Mouse (Mus musculus) liver, embryonic 13.5 days (tissue): Measurements from ENCODE around the gene She. TPM values are rescaled to one million over a fixed set of nuclear protein-coding genes. Genes with fewer than 3 reads are reported as not detected.

Experiments used
- ATAC-seq: fragments of 200-750 bp; cut with Nextera tagmentation; 2 replicates; pipeline ENCODE4 v1.8.0; 2017; ENCODE audit warnings: low read depth, mild to moderate bottlenecking, moderate number of reproducible peaks, moderate library complexity
- DNase-seq: peaks from one replicate; pipeline ENCODE4 v3.0.0; 2022
- H3K27ac ChIP-seq: fragments of 300-500 bp; sonication (generic); 2 replicates; pipeline ENCODE4 v1.5.1; 2015; ENCODE audit warnings: moderate library complexity, mild to moderate bottlenecking, inconsistent platforms
- H3K27me3 ChIP-seq: fragments of 300-500 bp; sonication (generic); 2 replicates; pipeline ENCODE4 v1.6.1; 2015; ENCODE audit warnings: mild to moderate bottlenecking, inconsistent platforms
- H3K36me3 ChIP-seq: fragments of 300-500 bp; sonication (generic); 2 replicates; pipeline ENCODE4 v1.6.1; 2015; ENCODE audit warnings: mild to moderate bottlenecking, inconsistent platforms
- H3K4me1 ChIP-seq: fragments of 300-500 bp; sonication (generic); replicated peaks from 2 replicates; pipeline ENCODE4 v1.6.1; 2015; ENCODE audit warnings: inconsistent platforms
- H3K4me2 ChIP-seq: fragments of 300-500 bp; sonication (generic); 2 replicates; pipeline ENCODE4 v1.6.1; 2015; ENCODE audit warnings: inconsistent platforms, mild to moderate bottlenecking, moderate library complexity
- H3K4me3 ChIP-seq: fragments of 300-500 bp; sonication (generic); replicated peaks from 2 replicates; pipeline ENCODE4 v1.5.1; 2015; ENCODE audit warnings: mild to moderate bottlenecking, inconsistent platforms
- H3K9ac ChIP-seq: fragments of 300-500 bp; sonication (generic); 2 replicates; pipeline ENCODE4 v1.6.1; 2015; ENCODE audit warnings: mild to moderate bottlenecking, inconsistent platforms
- H3K9me3 ChIP-seq: fragments of 300-500 bp; sonication (generic); replicated peaks from 2 replicates; pipeline ENCODE4 v1.6.1; 2016; ENCODE audit warnings: inconsistent platforms
- WGBS: fragments of 180-500 bp; shearing (Covaris S2); methylation state at CpG from one replicate; pipeline ENCODE4 v1.1.7; 2015; ENCODE audit not compliant: insufficient replicate concordance; 5-methylcytosine and 5-hydroxymethylcytosine counted together
- polyA plus RNA-seq: library from polyadenylated mRNA; unstranded; fragments of >200 nt; fragmentation: Nextera tagmentation; extraction: Ambion mirVana; gene quantifications from 2 replicates; pipeline ENCODE4 v1.2.1, GENCODE M21; 2015

Gene She
- polyA plus RNA-seq, 1 experiment from 2014 or later, result 1.0 TPM

DNA sequence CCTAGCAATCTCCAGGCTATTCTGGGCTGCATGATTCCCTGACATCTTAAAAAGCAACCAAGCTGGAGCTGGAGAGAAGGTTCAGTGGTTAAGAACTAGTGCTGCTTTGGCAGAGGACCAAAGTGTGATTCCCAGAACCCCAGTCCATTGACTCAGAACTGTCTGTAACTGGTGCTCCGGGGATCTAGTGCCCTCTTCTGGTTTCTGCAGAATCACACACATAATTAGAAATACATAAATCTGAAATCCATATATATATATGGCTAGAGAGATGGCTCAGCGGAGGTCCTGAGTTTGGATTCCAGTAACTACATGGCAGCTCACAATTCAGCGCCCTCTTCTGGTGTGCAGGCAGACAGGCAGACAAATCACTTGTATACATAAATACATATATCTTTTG is 16.0 kb downstream of the She start:
- no peak for ATAC-seq
- no peaks in the 10 kb centered on the region for H3K9me3 ChIP-seq
- no peaks in the 10 kb centered on the region for H3K27me3 ChIP-seq
- DNase-seq, result no peak
- 75% methylated on average over 3 of the region's 3 CpGs for WGBS
- no peaks in the 10 kb centered on the region for H3K36me3 ChIP-seq
- no peak overlapping the region for H3K4me3 ChIP-seq
- no peak overlapping the region for H3K9ac ChIP-seq
- peaks cover 15% of the 10 kb centered on the region for H3K4me1 ChIP-seq
- no peak overlapping the region for H3K4me2 ChIP-seq
- no peak overlapping the region for H3K27ac ChIP-seq

GRCm38 (mm10) chr3:89847596-89847995 is 16.4 kb downstream of the She start:
- H3K9ac ChIP-seq, result no peak overlapping the region
- H3K27ac ChIP-seq, result peak overlapping the region; percentile 0; the same call in 1 of the 2 replicates
- peaks cover 14% of the 10 kb centered on the region for H3K4me1 ChIP-seq
- H3K36me3 ChIP-seq, result no peaks in the 10 kb centered on the region
- WGBS, result 57% methylated on average over 6 of the region's 6 CpGs
- H3K4me3 ChIP-seq, result no peak overlapping the region
- DNase-seq, result no peak
- no peaks in the 10 kb centered on the region for H3K9me3 ChIP-seq
- ATAC-seq, result peak; percentile 41; the same call in 1 of the 2 replicates
- no peaks in the 10 kb centered on the region for H3K27me3 ChIP-seq
- no peak overlapping the region for H3K4me2 ChIP-seq

DNA sequence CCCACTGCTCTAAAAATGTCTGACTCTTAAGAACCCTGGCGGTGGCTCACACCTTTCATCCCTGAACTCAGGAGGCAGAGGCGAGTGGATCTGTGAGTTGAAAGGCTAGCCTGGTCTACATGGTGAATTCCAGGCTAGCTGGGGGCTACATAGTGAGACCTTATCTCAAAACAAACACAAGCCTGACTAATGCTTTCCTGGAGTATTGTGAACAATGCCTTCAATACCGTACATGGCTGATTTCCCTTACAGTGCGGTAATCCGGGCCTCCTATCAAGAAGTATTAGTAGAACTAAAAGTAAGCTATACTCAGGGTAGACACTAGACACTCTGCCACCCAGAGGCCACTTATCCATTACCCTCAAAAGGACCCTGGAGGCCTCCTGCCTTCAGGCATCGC is 16.9 kb downstream of the She start:
- Histone ChIP-seq H3K27me3 (no peaks in the 10 kb centered on the region), H3K27ac (peak overlapping the region; percentile 0; the same call in 1 of the 2 replicates), H3K9me3 (no peaks in the 10 kb centered on the region), H3K36me3 (no peaks in the 10 kb centered on the region), H3K9ac (no peak overlapping the region), H3K4me3 (no peak overlapping the region), H3K4me1 (peaks cover 9% of the 10 kb centered on the region), H3K4me2 (no peak overlapping the region)
- ATAC-seq (0 out of 2 replicates have a peak, but pooled peaks have one; percentile 22), DNase-seq (no peak)
- 69% methylated on average over 6 of the region's 6 CpGs for WGBS

DNA sequence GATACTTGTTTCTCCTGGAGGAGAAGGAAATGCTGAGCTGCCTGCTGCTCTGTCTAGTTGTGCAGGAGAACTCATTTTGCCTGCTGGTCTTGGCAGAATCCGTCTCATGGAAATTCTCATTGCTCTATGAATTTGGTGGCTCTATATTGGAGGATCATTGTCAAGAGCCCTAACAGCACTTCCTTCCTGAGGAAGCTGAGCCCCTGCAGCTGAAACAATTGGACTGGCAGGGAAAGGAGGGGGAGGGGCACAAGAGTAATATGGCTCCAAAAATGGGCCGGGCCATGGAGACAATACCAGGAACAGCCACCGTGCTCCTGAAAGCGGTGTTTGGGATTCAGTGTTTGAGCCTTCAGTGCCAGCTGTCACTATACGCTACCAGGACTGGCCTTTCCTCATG is 22.6 kb downstream of the She start:
- 49% methylated on average over 5 of the region's 5 CpGs for WGBS
- H3K36me3 ChIP-seq, result no peaks in the 10 kb centered on the region
- no peak overlapping the region for H3K4me3 ChIP-seq
- peak overlapping the region; percentile 62; the same call in 1 of the 2 replicates for H3K27ac ChIP-seq
- DNase-seq (no peak), ATAC-seq (no peak)
- no peak overlapping the region for H3K9ac ChIP-seq
- no peak overlapping the region for H3K4me2 ChIP-seq
- H3K9me3 ChIP-seq, result 0 out of 2 replicates have a peak, but pooled peaks cover 5% of the 10 kb centered on the region
- H3K4me1 ChIP-seq, result 0 out of 2 replicates have a peak, but pooled peaks cover 3% of the 10 kb centered on the region
- H3K27me3 ChIP-seq, result 0 out of 2 replicates have a peak, but pooled peaks cover 4% of the 10 kb centered on the region

DNA sequence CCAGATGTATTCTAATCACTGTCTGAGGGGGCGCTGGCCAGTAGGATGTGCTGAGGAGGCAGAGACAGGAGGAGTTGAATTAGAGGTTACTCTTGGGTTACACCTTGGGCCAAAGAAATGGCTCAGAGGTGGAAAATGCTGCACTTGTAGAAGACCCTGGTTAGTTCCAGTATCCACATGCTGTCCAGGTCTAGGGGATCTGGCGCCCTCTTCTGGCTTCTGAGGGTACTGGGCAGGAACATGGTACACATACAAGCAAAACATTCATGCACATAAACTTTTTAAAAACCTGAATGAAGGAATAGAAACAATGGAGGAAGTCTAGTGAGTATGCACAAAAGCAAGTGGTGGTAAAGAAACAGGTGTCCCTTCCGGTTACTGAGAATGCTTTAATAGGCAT is 26.2 kb downstream of the She start:
- H3K9me3 ChIP-seq, result 0 out of 2 replicates have a peak, but pooled peaks cover 5% of the 10 kb centered on the region
- no peak overlapping the region for H3K27ac ChIP-seq
- WGBS, result 83% methylated on average over 3 of the region's 3 CpGs
- H3K4me3 ChIP-seq, result no peak overlapping the region
- DNase-seq, result no peak
- H3K36me3 ChIP-seq, result no peaks in the 10 kb centered on the region
- peaks cover 13% of the 10 kb centered on the region; the same call in 1 of the 2 replicates for H3K4me1 ChIP-seq
- H3K27me3 ChIP-seq, result peaks cover 16% of the 10 kb centered on the region; the same call in 1 of the 2 replicates
- ATAC-seq, result no peak
- no peak overlapping the region for H3K9ac ChIP-seq
- no peak overlapping the region for H3K4me2 ChIP-seq

GRCm38 (mm10) chr3:89858123-89858522 is 27.0 kb downstream of the She start:
- no peak overlapping the region for H3K4me3 ChIP-seq
- peaks cover 16% of the 10 kb centered on the region; the same call in 1 of the 2 replicates for H3K27me3 ChIP-seq
- ATAC-seq (no peak), DNase-seq (no peak)
- H3K4me2 ChIP-seq, result no peak overlapping the region
- 11% methylated on average over 4 of the region's 4 CpGs for WGBS
- no peak overlapping the region for H3K27ac ChIP-seq
- H3K9me3 ChIP-seq, result 0 out of 2 replicates have a peak, but pooled peaks cover 5% of the 10 kb centered on the region
- peaks cover 13% of the 10 kb centered on the region; the same call in 1 of the 2 replicates for H3K4me1 ChIP-seq
- no peaks in the 10 kb centered on the region for H3K36me3 ChIP-seq
- no peak overlapping the region for H3K9ac ChIP-seq

DNA sequence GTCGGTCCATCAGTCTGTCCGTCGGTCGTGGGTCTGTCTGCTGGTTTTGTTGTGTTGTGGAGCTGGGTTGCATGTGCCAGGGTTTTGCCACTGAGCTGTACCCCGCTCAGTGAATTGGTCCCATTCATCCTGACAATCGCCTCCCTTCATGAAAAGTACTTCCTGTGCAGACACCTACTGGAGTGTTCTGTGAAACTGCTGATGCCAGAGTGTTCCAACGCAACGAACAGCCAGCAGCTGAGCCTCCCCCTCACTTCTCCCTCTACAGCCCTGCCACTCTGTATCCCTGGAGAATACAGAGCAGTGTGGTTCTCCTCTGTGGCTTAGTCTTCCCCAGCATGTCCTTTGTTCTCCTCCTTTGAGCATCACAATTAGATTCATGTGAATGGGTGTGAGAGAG is 27.7 kb downstream of the She start:
- peaks cover 16% of the 10 kb centered on the region; the same call in 1 of the 2 replicates for H3K27me3 ChIP-seq
- no peak overlapping the region for H3K9ac ChIP-seq
- no peak overlapping the region for H3K4me3 ChIP-seq
- H3K4me1 ChIP-seq, result peaks cover 18% of the 10 kb centered on the region
- H3K27ac ChIP-seq, result no peak overlapping the region
- H3K9me3 ChIP-seq, result 0 out of 2 replicates have a peak, but pooled peaks cover 5% of the 10 kb centered on the region
- no peak for DNase-seq
- 72% methylated on average over 8 of the region's 8 CpGs for WGBS
- ATAC-seq, result no peak
- H3K36me3 ChIP-seq, result no peaks in the 10 kb centered on the region
- no peak overlapping the region for H3K4me2 ChIP-seq

DNA sequence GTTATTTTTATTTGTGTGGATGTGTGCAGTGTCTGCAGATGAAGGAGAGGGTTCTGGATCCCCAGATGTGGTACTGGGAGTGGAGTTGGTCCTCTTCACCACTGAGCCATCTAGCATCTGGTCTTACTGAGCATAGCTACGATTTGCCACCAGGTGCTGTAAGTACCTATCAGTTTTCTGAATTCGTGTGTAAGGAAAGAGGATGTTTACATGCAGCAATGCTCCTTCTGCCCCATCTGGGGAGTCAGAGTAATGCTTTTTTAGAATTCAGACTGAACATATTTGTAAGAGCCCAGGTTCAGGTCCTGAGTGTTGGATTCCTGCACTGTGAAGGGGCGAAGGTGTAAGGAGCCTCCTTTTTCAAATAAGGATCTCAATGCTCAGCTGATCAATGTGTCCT is 28.8 kb downstream of the She start:
- no peak overlapping the region for H3K4me3 ChIP-seq
- no peak for ATAC-seq
- 0 out of 2 replicates have a peak, but pooled peaks cover 5% of the 10 kb centered on the region for H3K9me3 ChIP-seq
- no peak overlapping the region for H3K9ac ChIP-seq
- no peak for DNase-seq
- peaks cover 23% of the 10 kb centered on the region for H3K4me1 ChIP-seq
- 56% methylated on average over 3 of the region's 3 CpGs for WGBS
- peaks cover 14% of the 10 kb centered on the region; the same call in 1 of the 2 replicates for H3K27me3 ChIP-seq
- H3K27ac ChIP-seq, result no peak overlapping the region
- no peak overlapping the region for H3K4me2 ChIP-seq
- H3K36me3 ChIP-seq, result no peaks in the 10 kb centered on the region

DNA sequence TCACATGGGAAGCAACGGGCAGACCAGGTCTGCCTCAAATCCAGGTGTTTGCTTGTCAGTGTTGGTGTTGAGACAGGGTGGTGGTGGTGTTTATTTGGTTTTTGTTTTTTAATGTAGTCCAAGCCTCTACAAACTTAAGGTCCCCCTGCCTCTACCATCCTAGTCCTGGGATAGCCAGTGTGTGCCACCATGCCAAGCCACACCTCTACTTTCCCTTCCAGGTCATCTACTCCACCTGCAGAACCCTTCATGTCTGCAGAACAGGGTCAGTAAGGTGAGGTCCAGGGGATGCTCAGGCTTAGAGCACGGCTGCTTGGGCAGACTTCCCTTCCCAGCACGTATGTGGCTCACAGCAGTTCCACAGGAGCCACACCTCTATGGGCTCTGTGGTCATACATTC is 29.2 kb downstream of the She start:
- Histone ChIP-seq H3K4me3 (no peak overlapping the region), H3K27ac (no peak overlapping the region), H3K36me3 (no peaks in the 10 kb centered on the region), H3K4me2 (no peak overlapping the region), H3K27me3 (peaks cover 12% of the 10 kb centered on the region; the same call in 1 of the 2 replicates), H3K9me3 (0 out of 2 replicates have a peak, but pooled peaks cover 5% of the 10 kb centered on the region), H3K4me1 (peaks cover 27% of the 10 kb centered on the region), H3K9ac (no peak overlapping the region)
- 68% methylated on average over 3 of the region's 3 CpGs for WGBS
- DNase-seq (no peak), ATAC-seq (no peak)

- H3K9me3 ChIP-seq, result 0 out of 2 replicates have a peak, but pooled peaks cover 5% of the 10 kb centered on the region
- H3K27me3 ChIP-seq, result peaks cover 12% of the 10 kb centered on the region; the same call in 1 of the 2 replicates
- no peak for DNase-seq
- H3K4me2 ChIP-seq, result no peak overlapping the region
- H3K27ac ChIP-seq, result no peak overlapping the region
- H3K36me3 ChIP-seq, result no peaks in the 10 kb centered on the region
- 27% methylated on average over 4 of the region's 4 CpGs for WGBS
- H3K4me1 ChIP-seq, result peaks cover 27% of the 10 kb centered on the region
- ATAC-seq, result no peak
- H3K4me3 ChIP-seq, result no peak overlapping the region
- no peak overlapping the region for H3K9ac ChIP-seq
These were observed 29.9 kb downstream of the She start for GRCm38 (mm10) chr3:89861070-89861469.

- Histone ChIP-seq H3K4me3 (no peak overlapping the region), H3K4me1 (peaks cover 27% of the 10 kb centered on the region), H3K4me2 (no peak overlapping the region), H3K9me3 (0 out of 2 replicates have a peak, but pooled peaks cover 5% of the 10 kb centered on the region), H3K27me3 (peaks cover 12% of the 10 kb centered on the region; the same call in 1 of the 2 replicates), H3K9ac (no peak overlapping the region), H3K36me3 (no peaks in the 10 kb centered on the region), H3K27ac (no peak overlapping the region)
- ATAC-seq (no peak), DNase-seq (no peak)
- WGBS, result 64% methylated on average over 8 of the region's 8 CpGs
These were observed 31.1 kb downstream of the She start for GRCm38 (mm10) chr3:89862182-89862761.
